Mouse (Mus musculus) stomach, embryonic 15.5 days (tissue): ENCODE results near the gene Rfpl4. TPM values are rescaled to one million over a fixed set of nuclear protein-coding genes. Genes with fewer than 3 reads are reported as not detected.
"Not testable (repeated sequence)": the region's sequence is repeated elsewhere in the genome, so short reads cannot be mapped to it uniquely, and the experiment has no call there.

Experiments
- ATAC-seq: fragments of 200-750 bp; cut with Nextera tagmentation; 2 replicates; pipeline ENCODE4 v1.8.0; 2017; ENCODE audit warnings: low read depth, moderate number of reproducible peaks, moderate TSS enrichment; ENCODE audit not compliant: insufficient read depth, low FRiP score
- H3K27ac ChIP-seq: fragments of 300-500 bp; sonication (generic); 2 replicates; pipeline ENCODE4 v1.5.1; 2015; ENCODE audit warnings: mild to moderate bottlenecking, inconsistent platforms
- H3K27me3 ChIP-seq: fragments of 300-500 bp; sonication (generic); replicated peaks from 2 replicates; pipeline ENCODE4 v1.6.1; 2015; ENCODE audit warnings: inconsistent platforms
- H3K36me3 ChIP-seq: fragments of 300-500 bp; sonication (generic); 2 replicates; pipeline ENCODE4 v1.6.1; 2015; ENCODE audit warnings: inconsistent platforms
- H3K4me1 ChIP-seq: fragments of 300-500 bp; sonication (generic); 2 replicates; pipeline ENCODE4 v1.6.1; 2015; ENCODE audit warnings: inconsistent platforms
- H3K4me2 ChIP-seq: fragments of 300-500 bp; sonication (generic); 2 replicates; pipeline ENCODE4 v1.6.1; 2015; ENCODE audit warnings: mild to moderate bottlenecking, inconsistent platforms
- H3K4me3 ChIP-seq: fragments of 300-500 bp; sonication (generic); replicated peaks from 2 replicates; pipeline ENCODE4 v1.5.1; 2015; ENCODE audit warnings: inconsistent platforms
- H3K9ac ChIP-seq: fragments of 300-500 bp; sonication (generic); 2 replicates; pipeline ENCODE4 v1.6.1; 2015; ENCODE audit warnings: inconsistent platforms
- H3K9me3 ChIP-seq: fragments of 300-500 bp; sonication (generic); 2 replicates; pipeline ENCODE4 v1.6.1; 2016; ENCODE audit warnings: inconsistent platforms
- WGBS: fragments of 180-500 bp; shearing (Covaris S2); methylation state at CpG from one replicate; pipeline ENCODE4 v1.1.7; 2015; 5-methylcytosine and 5-hydroxymethylcytosine counted together
- polyA plus RNA-seq: library from polyadenylated mRNA; unstranded; fragments of >200 nt; fragmentation: Nextera tagmentation; extraction: Ambion mirVana; gene quantifications from 2 replicates; pipeline ENCODE4 v1.2.1, GENCODE M21; 2015

Rfpl4 gene
- not detected in 2 replicates for polyA plus RNA-seq

DNA sequence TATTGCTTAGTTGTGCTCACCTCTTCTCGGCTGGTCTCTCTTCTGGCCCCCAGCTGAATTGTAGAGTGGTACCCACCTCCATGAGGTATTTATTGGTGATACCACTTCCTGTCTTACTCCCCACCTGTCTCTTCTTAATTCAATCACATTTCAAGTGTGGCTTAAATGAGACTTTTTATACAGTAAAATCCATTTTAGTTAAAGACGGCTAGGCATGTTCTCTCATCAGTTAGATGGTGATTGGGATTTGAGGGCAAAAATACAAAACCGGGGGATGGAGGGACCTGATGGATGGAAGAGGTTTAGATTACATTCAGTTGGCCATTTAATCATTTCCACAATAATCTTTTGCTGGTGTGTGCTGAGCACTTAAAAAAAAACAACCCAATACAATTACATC, at the start of gene Rfpl4:
Gene Rfpl4, minus strand, starts transcription at position 101 of the 400 bp plus-strand sequence.
- H3K36me3 ChIP-seq: no peaks in the 10 kb centered on the region
- no peaks in the 10 kb centered on the region for H3K27me3 ChIP-seq
- WGBS: 87% methylated on average over 3 of the region's 3 CpGs
- no peaks in the 10 kb centered on the region for H3K9me3 ChIP-seq
- no peak within 1 kb of the TSS for H3K4me2 ChIP-seq
- no peaks in the 10 kb centered on the region for H3K4me1 ChIP-seq
- H3K27ac ChIP-seq: no peak within 1 kb of the TSS
- H3K4me3 ChIP-seq: no peak within 1 kb of the TSS
- H3K9ac ChIP-seq: no peak within 1 kb of the TSS
- no peak for ATAC-seq

GRCm38 (mm10) chr7:5149570-5149969, 32.8 kb upstream of the Rfpl4 start, which contains the start of gene Vmn1r55:
Gene Vmn1r55, minus strand, starts transcription at chr7:5149670.
- H3K4me1 ChIP-seq, H3K27ac ChIP-seq, ATAC-seq, H3K36me3 ChIP-seq, H3K27me3 ChIP-seq, H3K4me3 ChIP-seq, H3K9me3 ChIP-seq, H3K4me2 ChIP-seq, H3K9ac ChIP-seq: not testable (repeated sequence)

- Histone ChIP-seq H3K9ac (no peak within 1 kb of the TSS), H3K9me3 (no peaks in the 10 kb centered on the region), H3K27me3 (no peaks in the 10 kb centered on the region), H3K36me3 (no peaks in the 10 kb centered on the region), H3K4me1 (no peaks in the 10 kb centered on the region), H3K4me3 (peak within 1 kb of the TSS; percentile 34), H3K27ac (no peak within 1 kb of the TSS), H3K4me2 (peak within 1 kb of the TSS; percentile 61)
- ATAC-seq: peak; percentile 76
- 19% methylated on average over 42 of the region's 42 CpGs for WGBS
Measured at GRCm38 (mm10) chr7:5125549-5126406, 9.0 kb upstream of the Rfpl4 start, which contains the start of gene Rasl2-9. Gene Rasl2-9, minus strand, starts transcription at chr7:5125950.

- Histone ChIP-seq H3K9me3 (no peaks in the 10 kb centered on the region), H3K4me3 (no peak overlapping the region), H3K9ac (no peak overlapping the region), H3K27ac (no peak overlapping the region), H3K27me3 (no peaks in the 10 kb centered on the region), H3K4me1 (no peaks in the 10 kb centered on the region), H3K36me3 (no peaks in the 10 kb centered on the region), H3K4me2 (peak overlapping the region; percentile 61; the same call in 1 of the 2 replicates)
- 83% methylated on average over 8 of the region's 8 CpGs for WGBS
- ATAC-seq: no peak
Measured at GRCm38 (mm10) chr7:5125078-5125477, 8.3 kb upstream of the Rfpl4 start.

- Histone ChIP-seq H3K4me1 (no peaks in the 10 kb centered on the region), H3K27ac (no peak overlapping the region), H3K36me3 (no peaks in the 10 kb centered on the region), H3K27me3 (no peaks in the 10 kb centered on the region), H3K4me2 (no peak overlapping the region), H3K9ac (no peak overlapping the region), H3K9me3 (no peaks in the 10 kb centered on the region), H3K4me3 (no peak overlapping the region)
- 26% methylated on average over 3 of the region's 3 CpGs for WGBS
- no peak for ATAC-seq
Measured at GRCm38 (mm10) chr7:5112701-5113100, 4.0 kb downstream of the Rfpl4 start.

DNA sequence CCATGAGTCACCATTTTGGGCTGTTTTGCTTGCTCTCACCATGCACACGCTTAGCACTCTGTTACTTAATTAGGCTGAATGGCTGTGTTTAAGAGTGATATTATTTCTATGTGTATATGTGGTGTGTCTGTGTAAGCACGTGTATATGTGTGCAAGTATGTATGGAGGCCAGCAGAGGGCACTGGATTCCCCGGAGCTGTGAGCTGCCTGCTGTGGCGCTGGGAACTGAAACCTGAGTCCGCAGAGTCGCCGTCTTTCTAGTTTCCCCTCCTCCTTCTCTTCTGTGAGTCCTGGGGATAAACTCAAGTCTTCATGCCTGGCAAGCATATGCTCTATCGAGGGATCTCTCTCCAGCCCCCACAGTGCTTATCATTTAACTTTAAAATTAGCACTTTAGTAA, 7.4 kb downstream of the Rfpl4 start:
- H3K9ac ChIP-seq: no peak overlapping the region
- WGBS: 79% methylated on average over 8 of the region's 8 CpGs
- H3K27me3 ChIP-seq: no peaks in the 10 kb centered on the region
- H3K36me3 ChIP-seq: no peaks in the 10 kb centered on the region
- H3K4me1 ChIP-seq: no peaks in the 10 kb centered on the region
- no peak for ATAC-seq
- H3K27ac ChIP-seq: no peak overlapping the region
- H3K4me3 ChIP-seq: no peak overlapping the region
- no peak overlapping the region for H3K4me2 ChIP-seq
- H3K9me3 ChIP-seq: no peaks in the 10 kb centered on the region

DNA sequence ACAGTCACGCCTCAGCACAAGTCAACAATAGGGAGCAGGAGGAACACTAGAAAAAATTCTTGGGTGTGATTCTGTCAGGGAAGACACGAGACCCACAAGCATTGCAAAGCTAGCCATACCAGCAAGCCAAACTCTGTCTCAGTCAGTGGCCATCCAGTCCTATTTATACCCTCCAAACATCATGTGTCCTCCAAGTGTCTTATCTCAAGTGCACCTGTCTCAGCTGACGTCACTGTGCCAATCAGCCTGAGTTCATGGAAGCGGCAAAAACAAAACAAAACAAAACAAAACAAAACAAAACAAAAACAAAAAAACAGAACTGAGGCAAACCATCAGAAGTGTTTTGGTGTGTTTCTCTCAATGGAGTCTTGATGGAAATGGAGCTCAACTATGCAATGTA, 8.5 kb downstream of the Rfpl4 start:
- 74% methylated on average over 4 of the region's 4 CpGs for WGBS
- Histone ChIP-seq H3K27ac (no peak overlapping the region), H3K9ac (no peak overlapping the region), H3K36me3 (no peaks in the 10 kb centered on the region), H3K4me1 (no peaks in the 10 kb centered on the region), H3K27me3 (no peaks in the 10 kb centered on the region), H3K4me2 (no peak overlapping the region), H3K4me3 (no peak overlapping the region), H3K9me3 (no peaks in the 10 kb centered on the region)
- no peak for ATAC-seq

- no peak overlapping the region for H3K4me3 ChIP-seq
- no peaks in the 10 kb centered on the region for H3K9me3 ChIP-seq
- no peaks in the 10 kb centered on the region for H3K4me1 ChIP-seq
- 83% methylated on average over 2 of the region's 2 CpGs for WGBS
- no peak overlapping the region for H3K9ac ChIP-seq
- no peak overlapping the region for H3K27ac ChIP-seq
- H3K36me3 ChIP-seq: peaks cover 12% of the 10 kb centered on the region
- H3K4me2 ChIP-seq: no peak overlapping the region
- no peaks in the 10 kb centered on the region for H3K27me3 ChIP-seq
- ATAC-seq: no peak
Measured at GRCm38 (mm10) chr7:5102564-5102963, 14.2 kb downstream of the Rfpl4 start.

DNA sequence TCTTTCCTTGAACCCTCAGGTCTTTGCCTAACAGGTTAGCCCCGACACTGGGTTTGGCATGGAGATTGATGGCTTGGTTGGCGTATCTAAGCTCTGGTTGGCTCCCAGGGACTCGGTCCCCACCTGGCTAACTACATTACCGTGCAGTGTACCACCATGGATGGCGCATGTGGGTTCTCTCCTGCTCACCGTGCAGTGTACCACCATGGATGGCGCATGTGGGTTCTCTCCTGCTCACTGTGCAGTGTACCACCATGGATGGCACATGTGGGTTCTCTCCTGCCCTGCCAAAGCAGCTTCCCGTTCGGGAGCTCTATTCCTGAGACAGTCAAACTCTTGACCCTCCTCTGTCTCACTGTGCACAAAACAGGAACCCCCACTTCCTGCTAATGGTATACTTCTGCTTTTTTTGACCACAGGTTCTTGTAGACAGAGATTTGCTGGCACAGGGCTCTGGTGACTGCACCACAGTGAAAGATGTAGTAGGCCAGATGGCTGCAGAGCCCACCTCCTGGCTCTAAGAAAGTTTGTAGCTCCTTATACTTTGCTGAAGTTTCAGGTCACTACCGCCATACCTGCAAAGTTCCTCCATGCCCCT, 15.6 kb downstream of the Rfpl4 start:
- Histone ChIP-seq H3K27ac (no peak overlapping the region), H3K4me1 (no peaks in the 10 kb centered on the region), H3K27me3 (no peaks in the 10 kb centered on the region), H3K4me3 (no peak overlapping the region), H3K4me2 (no peak overlapping the region), H3K9ac (no peak overlapping the region), H3K9me3 (no peaks in the 10 kb centered on the region), H3K36me3 (peaks cover 22% of the 10 kb centered on the region)
- 81% methylated on average over 10 of the region's 10 CpGs for WGBS
- no peak for ATAC-seq

GRCm38 (mm10) chr7:5099796-5100195, 17.0 kb downstream of the Rfpl4 start:
- 80% methylated on average over 3 of the region's 3 CpGs for WGBS
- no peaks in the 10 kb centered on the region for H3K4me1 ChIP-seq
- H3K27ac ChIP-seq: no peak overlapping the region
- H3K4me3 ChIP-seq: no peak overlapping the region
- H3K36me3 ChIP-seq: peaks cover 35% of the 10 kb centered on the region
- no peak overlapping the region for H3K9ac ChIP-seq
- ATAC-seq: no peak
- H3K9me3 ChIP-seq: no peaks in the 10 kb centered on the region
- H3K4me2 ChIP-seq: no peak overlapping the region
- no peaks in the 10 kb centered on the region for H3K27me3 ChIP-seq

GRCm38 (mm10) chr7:5098769-5099168, 18.0 kb downstream of the Rfpl4 start:
- Histone ChIP-seq H3K27me3 (no peaks in the 10 kb centered on the region), H3K4me2 (no peak overlapping the region), H3K9ac (no peak overlapping the region), H3K4me3 (no peak overlapping the region), H3K9me3 (no peaks in the 10 kb centered on the region), H3K4me1 (no peaks in the 10 kb centered on the region), H3K27ac (no peak overlapping the region), H3K36me3 (peaks cover 38% of the 10 kb centered on the region)
- WGBS: 82% methylated on average over 5 of the region's 5 CpGs
- ATAC-seq: no peak

DNA sequence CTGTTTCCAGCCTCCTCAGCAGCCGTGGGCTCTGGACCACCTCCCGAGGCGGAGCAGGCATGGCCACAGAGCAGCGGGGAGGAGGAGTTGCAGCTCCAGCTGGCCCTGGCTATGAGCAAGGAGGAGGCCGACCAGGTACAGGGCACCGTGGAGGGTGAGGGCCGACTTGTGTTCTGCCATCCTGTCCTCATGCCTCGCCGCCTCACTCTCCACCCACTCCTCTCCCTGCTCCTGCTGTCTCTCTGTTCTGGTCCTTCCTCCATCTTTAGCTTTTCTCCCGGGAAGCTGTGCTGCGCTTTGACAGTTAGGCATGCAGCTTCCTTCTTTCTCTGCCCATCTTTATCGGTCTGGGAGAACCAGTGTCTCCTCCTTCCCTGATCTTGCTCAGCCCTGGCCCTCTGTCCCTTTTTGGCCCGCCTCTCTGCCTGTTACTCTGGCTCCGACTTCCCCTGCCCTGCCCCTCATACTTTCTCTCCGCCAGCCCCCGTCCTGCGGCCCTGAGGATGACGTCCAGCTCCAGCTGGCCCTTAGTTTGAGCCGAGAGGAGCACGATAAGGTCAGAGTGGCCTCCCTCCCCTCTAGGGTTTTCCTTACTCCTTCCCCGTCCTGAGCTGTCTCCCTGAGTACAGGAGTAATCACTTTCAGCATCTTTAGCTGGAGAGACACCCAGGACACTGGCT, 23.8 kb downstream of the Rfpl4 start:
- H3K27ac ChIP-seq: no peak overlapping the region
- H3K4me3 ChIP-seq: no peak overlapping the region
- no peaks in the 10 kb centered on the region for H3K9me3 ChIP-seq
- no peak overlapping the region for H3K9ac ChIP-seq
- 80% methylated on average over 21 of the region's 21 CpGs for WGBS
- no peak overlapping the region for H3K4me2 ChIP-seq
- H3K27me3 ChIP-seq: no peaks in the 10 kb centered on the region
- H3K4me1 ChIP-seq: no peaks in the 10 kb centered on the region
- H3K36me3 ChIP-seq: peaks cover 64% of the 10 kb centered on the region
- ATAC-seq: no peak
